Mouse (Mus musculus): ENCODE results near the gene Nxph3. TPM values are rescaled to one million over a fixed set of nuclear protein-coding genes. Genes with fewer than 3 reads are reported as not detected.
A peak's percentile ranks its signal among the peaks of the same experiment; 100 is the strongest.

The Nxph3 gene
- polyA plus RNA-seq, 1 experiment from 2014 or later = not detected

GRCm38 (mm10) chr11:95490104-95490503, 24.3 kb downstream of the Nxph3 start:
- TF ChIP-seq CTCF (IDR thresholded peaks at IDR 0.05; ENCODE audit: low read depth) (no peak), EP300 (IDR thresholded peaks at IDR 0.05; ENCODE audit: low read depth) (no peak)
- no peaks in the 10 kb centered on the region for H3K4me1 ChIP-seq (ENCODE audit: insufficient read depth)
- no peak overlapping the region for H3K4me3 ChIP-seq (ENCODE audit: low read depth, low read length)
- no peaks in the 10 kb centered on the region for H3K9me3 ChIP-seq (ENCODE audit: low read length)
- ATAC-seq (no peak), DNase-seq (no peak)
- WGBS (ENCODE audit: insufficient replicate concordance) = 78% methylated on average over 14 of the region's 14 CpGs
- H3K4me2 ChIP-seq (ENCODE audit: low read depth, low read length) = no peak overlapping the region
- H3K9ac ChIP-seq (replicated peaks) = no peak overlapping the region
- H3K36me3 ChIP-seq (replicated peaks; ENCODE audit: insufficient read depth, low read length) = peaks cover 78% of the 10 kb centered on the region
- H3K27ac ChIP-seq (ENCODE audit: low read depth) = no peak overlapping the region
- H3K27me3 ChIP-seq (ENCODE audit: insufficient read depth, low read length) = no peaks in the 10 kb centered on the region

- Histone ChIP-seq H3K9ac (replicated peaks) (no peak overlapping the region), H3K4me2 (ENCODE audit: low read depth, low read length) (no peak overlapping the region), H3K36me3 (replicated peaks; ENCODE audit: insufficient read depth, low read length) (peaks cover 78% of the 10 kb centered on the region), H3K9me3 (ENCODE audit: low read length) (no peaks in the 10 kb centered on the region), H3K27me3 (ENCODE audit: insufficient read depth, low read length) (no peaks in the 10 kb centered on the region), H3K27ac (ENCODE audit: low read depth) (no peak overlapping the region), H3K4me1 (ENCODE audit: insufficient read depth) (no peaks in the 10 kb centered on the region), H3K4me3 (ENCODE audit: low read depth, low read length) (no peak overlapping the region)
- WGBS (ENCODE audit: insufficient replicate concordance) = 94% methylated on average over 2 of the region's 2 CpGs
- no peak for DNase-seq
- TF ChIP-seq EP300 (IDR thresholded peaks at IDR 0.05; ENCODE audit: low read depth) (no peak), CTCF (IDR thresholded peaks at IDR 0.05; ENCODE audit: low read depth) (no peak)
- no peak for ATAC-seq
Observed at GRCm38 (mm10) chr11:95487237-95487636, 27.1 kb downstream of the Nxph3 start.

DNA sequence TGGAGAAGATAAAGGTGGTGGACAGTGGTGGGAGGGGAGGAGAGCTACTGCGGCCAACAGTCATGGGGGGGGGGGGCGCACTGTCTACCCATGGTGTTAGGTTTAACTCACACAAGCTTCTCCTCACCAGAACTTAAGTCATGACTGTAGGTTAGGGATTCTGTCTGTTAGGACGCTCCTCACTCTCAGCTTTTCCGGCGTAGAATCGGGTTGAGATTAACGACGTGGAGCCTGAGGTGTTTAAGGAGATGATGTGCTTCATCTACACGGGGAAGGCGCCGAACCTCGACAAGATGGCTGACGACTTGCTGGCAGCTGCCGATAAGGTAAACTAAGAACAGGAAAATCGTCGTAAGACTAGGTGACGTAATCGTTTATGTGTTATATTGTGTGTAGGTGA, 28.7 kb downstream of the Nxph3 start:
- Histone ChIP-seq H3K4me1 (ENCODE audit: insufficient read depth) (no peaks in the 10 kb centered on the region), H3K4me3 (ENCODE audit: low read depth, low read length) (no peak overlapping the region), H3K27ac (ENCODE audit: low read depth) (no peak overlapping the region), H3K4me2 (ENCODE audit: low read depth, low read length) (no peak overlapping the region), H3K36me3 (replicated peaks; ENCODE audit: insufficient read depth, low read length) (peaks cover 67% of the 10 kb centered on the region), H3K9me3 (ENCODE audit: low read length) (no peaks in the 10 kb centered on the region), H3K9ac (replicated peaks) (no peak overlapping the region), H3K27me3 (ENCODE audit: insufficient read depth, low read length) (no peaks in the 10 kb centered on the region)
- WGBS (ENCODE audit: insufficient replicate concordance) = 93% methylated on average over 18 of the region's 18 CpGs
- DNase-seq (no peak), ATAC-seq (no peak)
- TF ChIP-seq CTCF (IDR thresholded peaks at IDR 0.05; ENCODE audit: low read depth) (no peak), EP300 (IDR thresholded peaks at IDR 0.05; ENCODE audit: low read depth) (no peak)

GRCm38 (mm10) chr11:95480662-95481061, 33.7 kb downstream of the Nxph3 start:
- H3K9me3 ChIP-seq (ENCODE audit: low read length) = no peaks in the 10 kb centered on the region
- H3K4me2 ChIP-seq (ENCODE audit: low read depth, low read length) = no peak overlapping the region
- peaks cover 46% of the 10 kb centered on the region for H3K36me3 ChIP-seq (replicated peaks; ENCODE audit: insufficient read depth, low read length)
- no peak for ATAC-seq
- TF ChIP-seq CTCF (IDR thresholded peaks at IDR 0.05; ENCODE audit: low read depth) (no peak), EP300 (IDR thresholded peaks at IDR 0.05; ENCODE audit: low read depth) (no peak)
- no peaks in the 10 kb centered on the region for H3K27me3 ChIP-seq (ENCODE audit: insufficient read depth, low read length)
- H3K4me1 ChIP-seq (ENCODE audit: insufficient read depth) = no peaks in the 10 kb centered on the region
- no peak overlapping the region for H3K27ac ChIP-seq (ENCODE audit: low read depth)
- DNase-seq = no peak
- no peak overlapping the region for H3K9ac ChIP-seq (replicated peaks)
- no peak overlapping the region for H3K4me3 ChIP-seq (ENCODE audit: low read depth, low read length)
- 85% methylated on average over 4 of the region's 4 CpGs for WGBS (ENCODE audit: insufficient replicate concordance)

GRCm38 (mm10) chr11:95479458-95479857, 34.9 kb downstream of the Nxph3 start:
- ATAC-seq (no peak), DNase-seq (no peak)
- Histone ChIP-seq H3K4me2 (ENCODE audit: low read depth, low read length) (no peak overlapping the region), H3K4me3 (ENCODE audit: low read depth, low read length) (no peak overlapping the region), H3K36me3 (replicated peaks; ENCODE audit: insufficient read depth, low read length) (peaks cover 43% of the 10 kb centered on the region), H3K9me3 (ENCODE audit: low read length) (no peaks in the 10 kb centered on the region), H3K9ac (replicated peaks) (no peak overlapping the region), H3K27ac (ENCODE audit: low read depth) (no peak overlapping the region), H3K27me3 (ENCODE audit: insufficient read depth, low read length) (no peaks in the 10 kb centered on the region), H3K4me1 (ENCODE audit: insufficient read depth) (no peaks in the 10 kb centered on the region)
- TF ChIP-seq EP300 (IDR thresholded peaks at IDR 0.05; ENCODE audit: low read depth) (no peak), CTCF (IDR thresholded peaks at IDR 0.05; ENCODE audit: low read depth) (peak; percentile 40)
- 80% methylated on average over 4 of the region's 4 CpGs for WGBS (ENCODE audit: insufficient replicate concordance)

- Histone ChIP-seq H3K4me1 (ENCODE audit: insufficient read depth) (no peaks in the 10 kb centered on the region; the same call in 1 of the 2 replicates), H3K36me3 (replicated peaks; ENCODE audit: insufficient read depth, low read length) (peaks cover 57% of the 10 kb centered on the region), H3K9ac (replicated peaks) (no peak overlapping the region), H3K4me2 (ENCODE audit: low read depth, low read length) (no peak overlapping the region), H3K27ac (ENCODE audit: low read depth) (no peak overlapping the region), H3K4me3 (ENCODE audit: low read depth, low read length) (no peak overlapping the region), H3K27me3 (ENCODE audit: insufficient read depth, low read length) (no peaks in the 10 kb centered on the region), H3K9me3 (ENCODE audit: low read length) (no peaks in the 10 kb centered on the region)
- WGBS (ENCODE audit: insufficient replicate concordance) = 84% methylated on average over 7 of the region's 7 CpGs
- ATAC-seq (no peak), DNase-seq (no peak)
- TF ChIP-seq CTCF (IDR thresholded peaks at IDR 0.05; ENCODE audit: low read depth) = no peak
- TF ChIP-seq EP300 (IDR thresholded peaks at IDR 0.05; ENCODE audit: low read depth) = no peak
Observed at GRCm38 (mm10) chr11:95476323-95476722, 38.0 kb downstream of the Nxph3 start.

- no peaks in the 10 kb centered on the region; the same call in 1 of the 2 replicates for H3K4me1 ChIP-seq (ENCODE audit: insufficient read depth)
- H3K9me3 ChIP-seq (ENCODE audit: low read length) = no peaks in the 10 kb centered on the region
- no peak overlapping the region for H3K4me3 ChIP-seq (ENCODE audit: low read depth, low read length)
- H3K4me2 ChIP-seq (ENCODE audit: low read depth, low read length) = no peak overlapping the region
- H3K27ac ChIP-seq (ENCODE audit: low read depth) = no peak overlapping the region
- H3K36me3 ChIP-seq (replicated peaks; ENCODE audit: insufficient read depth, low read length) = peaks cover 57% of the 10 kb centered on the region
- no peak for DNase-seq
- 88% methylated on average over 1 of the region's 1 CpGs for WGBS (ENCODE audit: insufficient replicate concordance)
- H3K27me3 ChIP-seq (ENCODE audit: insufficient read depth, low read length) = no peaks in the 10 kb centered on the region
- no peak for ATAC-seq
- H3K9ac ChIP-seq (replicated peaks) = no peak overlapping the region
- no peak for TF ChIP-seq CTCF (IDR thresholded peaks at IDR 0.05; ENCODE audit: low read depth)
- TF ChIP-seq EP300 (IDR thresholded peaks at IDR 0.05; ENCODE audit: low read depth) = no peak
Observed at GRCm38 (mm10) chr11:95473456-95473855, 40.9 kb downstream of the Nxph3 start.

Data from liver, postnatal 0 days (tissue).